Mouse (Mus musculus): ENCODE measurements around the gene Zfp385a.

Gene Zfp385a

DNA sequence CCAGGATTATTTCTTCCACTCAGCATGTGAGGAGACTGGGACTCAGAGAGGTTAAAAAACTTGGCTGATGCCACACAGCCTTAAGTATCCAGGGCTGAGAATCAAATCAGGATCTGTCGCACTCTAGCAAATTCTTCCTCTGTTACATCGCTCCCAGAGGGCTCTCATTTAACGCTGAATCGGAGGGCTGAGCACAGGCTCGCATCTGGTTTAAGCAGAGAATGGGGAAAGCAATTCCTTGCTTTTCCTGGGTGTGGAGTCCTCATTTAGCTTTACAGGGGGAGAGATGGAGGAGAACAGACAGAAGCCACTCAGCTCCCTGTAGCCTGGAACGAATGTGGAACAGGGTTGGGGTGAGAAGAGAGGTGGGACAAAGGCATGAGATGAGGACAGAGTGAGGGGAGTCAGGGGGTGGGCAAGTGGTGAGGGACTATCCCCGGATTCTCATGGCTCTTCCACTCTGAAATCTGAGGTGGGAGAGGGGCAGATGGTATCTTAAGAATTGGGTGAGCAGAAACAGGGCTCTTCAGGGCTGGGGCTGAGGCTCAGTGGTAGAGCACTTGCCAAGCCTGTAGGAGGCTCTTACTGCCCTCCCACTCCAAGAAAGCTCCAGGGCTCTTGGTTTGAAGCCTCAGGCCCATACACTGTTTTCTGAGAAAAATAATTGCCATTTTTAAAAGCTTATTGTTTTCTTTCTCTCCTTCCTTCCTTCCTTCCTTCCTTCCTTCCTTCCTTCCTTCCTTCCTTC, 4.2 kb downstream of the Zfp385a start:
- DNase-seq, result no peak

GRCm38 (mm10) chr15:103335040-103335439, 4.9 kb downstream of the Zfp385a start:
- no peak for DNase-seq

- DNase-seq, result peak in 1 of 2 experiments; percentile 39
Observed at GRCm38 (mm10) chr15:103334194-103334593, 5.7 kb downstream of the Zfp385a start.

DNA sequence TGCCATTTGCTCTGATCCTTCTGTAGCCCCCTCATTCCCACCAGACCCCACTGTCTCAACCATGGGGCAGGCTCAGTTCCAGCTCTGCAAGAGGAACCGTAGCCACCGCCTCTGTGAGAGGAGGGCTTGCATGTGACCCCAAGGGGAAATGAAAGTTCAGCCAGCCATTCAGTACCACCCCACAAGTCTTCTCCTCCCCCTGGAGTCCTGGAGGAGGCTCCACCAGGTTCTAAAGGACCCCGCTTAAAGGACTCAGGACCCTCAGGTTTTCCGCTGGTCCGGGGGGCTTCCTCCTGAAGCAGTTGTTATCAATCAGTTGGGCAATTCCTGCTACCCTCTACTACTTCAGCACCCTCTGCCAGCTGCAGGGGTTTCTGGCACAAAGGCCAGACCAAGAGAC, 6.2 kb downstream of the Zfp385a start:
- DNase-seq, result no peak

- DNase-seq, result no peak
Observed at GRCm38 (mm10) chr15:103333081-103333615, 6.7 kb downstream of the Zfp385a start.

- DNase-seq, result peak; percentile 96 to 98
Observed at GRCm38 (mm10) chr15:103323455-103324247, 16.2 kb downstream of the Zfp385a start.

GRCm38 (mm10) chr15:103323070-103323454, 16.8 kb downstream of the Zfp385a start:
- DNase-seq, result peak; percentile 87 to 88

- no peak for DNase-seq
Observed at GRCm38 (mm10) chr15:103322396-103322795, 17.5 kb downstream of the Zfp385a start.

DNA sequence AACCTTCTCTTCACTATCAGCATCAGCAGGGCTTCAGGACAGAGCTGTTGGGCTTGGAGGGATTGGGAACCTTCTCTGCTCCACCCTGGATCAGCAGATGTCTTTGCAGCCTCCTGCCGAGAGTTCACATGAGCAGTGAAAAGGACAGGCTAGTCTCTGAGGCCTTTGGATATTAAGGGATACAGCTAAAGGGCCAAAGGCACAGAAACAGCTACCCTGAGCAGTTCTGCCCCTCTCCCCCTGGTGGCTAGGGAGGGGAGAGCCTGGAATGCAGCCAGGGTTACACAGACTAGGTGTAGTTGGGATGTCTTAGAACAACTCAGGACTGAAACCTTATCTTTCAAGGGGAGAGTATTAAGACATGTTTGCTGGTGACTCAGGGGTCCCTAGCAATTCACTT, 18.8 kb downstream of the Zfp385a start:
- DNase-seq, result peak; percentile 74 to 81

DNA sequence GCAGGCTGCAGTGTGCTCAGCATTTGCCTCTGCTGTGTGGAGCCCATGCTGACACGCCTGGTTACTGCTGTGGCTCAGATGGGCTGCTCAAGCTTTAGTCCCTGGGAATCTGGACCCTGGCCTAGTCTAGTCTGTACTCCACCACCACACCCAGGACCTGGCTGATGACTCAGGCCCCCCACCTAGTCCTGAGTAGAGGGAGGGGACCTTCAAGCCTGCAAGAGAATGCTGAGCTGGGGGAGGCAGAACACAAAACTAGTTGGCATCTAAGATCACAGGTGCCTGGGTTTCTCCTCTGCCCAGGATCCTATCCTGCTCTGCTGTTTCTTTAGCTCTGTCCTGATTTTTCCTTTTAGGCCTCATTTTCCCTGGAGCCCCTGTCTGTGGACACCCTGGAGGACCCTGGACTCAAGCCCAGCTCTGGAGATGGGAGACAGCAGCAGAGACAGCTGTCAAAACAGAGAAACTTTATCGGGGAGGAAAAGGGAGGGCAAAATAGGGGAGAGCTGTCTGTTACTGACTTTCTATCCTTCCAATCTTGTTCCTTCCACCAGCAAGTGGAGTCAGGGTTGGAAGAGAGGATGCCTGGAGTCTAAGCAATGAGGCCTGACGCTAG, 21.6 kb downstream of the Zfp385a start:
- DNase-seq, result no peak

DNA sequence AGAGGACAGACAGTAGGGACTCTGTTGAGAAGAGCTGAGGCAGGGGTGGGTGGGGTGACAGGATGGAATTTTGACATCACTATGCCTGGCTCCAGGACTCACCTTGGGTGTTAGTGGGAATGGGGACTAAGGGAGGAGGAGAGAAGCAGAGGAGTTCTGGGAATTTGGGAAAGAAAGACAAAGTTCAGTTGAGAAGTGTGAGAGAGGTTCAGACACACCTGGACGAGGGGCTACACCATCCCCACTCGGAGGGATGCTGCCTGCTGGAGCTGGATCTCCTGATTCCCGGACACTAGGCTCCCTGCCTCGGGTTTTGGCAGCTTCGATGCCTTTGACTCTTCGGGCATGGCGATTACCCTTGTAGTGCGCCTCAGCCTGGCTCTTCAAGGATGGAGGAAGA, 22.2 kb downstream of the Zfp385a start:
- no peak for DNase-seq

- DNase-seq, result no peak
Observed at GRCm38 (mm10) chr15:103317120-103317519, 22.8 kb downstream of the Zfp385a start.

GRCm38 (mm10) chr15:103315979-103316776, 23.7 kb downstream of the Zfp385a start:
- DNase-seq, result no peak

GRCm38 (mm10) chr15:103315011-103315502, 24.8 kb downstream of the Zfp385a start:
- peak; percentile 90 to 92 for DNase-seq

- DNase-seq, result no peak
Observed at GRCm38 (mm10) chr15:103314181-103314580, 25.7 kb downstream of the Zfp385a start.

- peak; percentile 79 to 88 for DNase-seq
Observed at GRCm38 (mm10) chr15:103313495-103314095, 26.3 kb downstream of the Zfp385a start.

GRCm38 (mm10) chr15:103310365-103310910, 29.5 kb downstream of the Zfp385a start, which contains the start of gene Gpr84:
Gene Gpr84 (minus strand): TSS chr15:103310612.
- no peak for DNase-seq

DNA sequence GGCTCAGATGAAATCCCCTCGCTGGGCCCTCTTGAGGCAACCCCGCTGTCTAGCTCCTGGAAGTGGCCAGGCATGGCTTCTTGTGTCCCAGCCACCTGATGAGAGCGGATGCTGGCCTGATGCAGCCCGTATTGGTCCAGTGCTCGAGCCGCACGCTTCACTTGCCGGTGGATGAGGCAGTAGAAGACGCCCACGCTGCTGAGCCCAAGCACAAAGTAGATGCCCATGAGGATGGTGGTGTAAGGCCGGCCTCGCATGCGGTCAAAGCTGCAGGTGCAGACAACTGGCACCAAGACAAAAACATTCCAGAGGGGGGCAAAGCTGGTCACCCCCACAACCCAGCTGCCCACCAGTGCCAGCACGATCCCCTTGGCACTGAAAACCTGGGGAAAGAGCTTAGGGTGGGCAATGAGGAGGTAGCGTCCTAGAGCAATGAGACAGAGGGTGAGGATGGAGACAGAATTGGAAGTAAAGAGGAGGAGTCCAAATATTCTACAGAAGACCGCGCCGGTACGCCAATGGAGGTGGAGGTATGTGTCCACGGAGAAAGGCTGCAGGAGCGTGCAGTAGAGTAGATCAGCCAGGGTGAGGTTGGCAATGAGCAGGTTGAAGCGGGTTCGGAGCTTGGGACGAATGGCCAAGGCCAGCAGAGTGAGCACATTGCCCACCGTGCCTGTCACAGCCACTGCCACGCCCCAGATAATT, 30.9 kb downstream of the Zfp385a start:
- DNase-seq, result no peak

- DNase-seq, result no peak
Observed at GRCm38 (mm10) chr15:103308056-103308875, 31.6 kb downstream of the Zfp385a start.

DNA sequence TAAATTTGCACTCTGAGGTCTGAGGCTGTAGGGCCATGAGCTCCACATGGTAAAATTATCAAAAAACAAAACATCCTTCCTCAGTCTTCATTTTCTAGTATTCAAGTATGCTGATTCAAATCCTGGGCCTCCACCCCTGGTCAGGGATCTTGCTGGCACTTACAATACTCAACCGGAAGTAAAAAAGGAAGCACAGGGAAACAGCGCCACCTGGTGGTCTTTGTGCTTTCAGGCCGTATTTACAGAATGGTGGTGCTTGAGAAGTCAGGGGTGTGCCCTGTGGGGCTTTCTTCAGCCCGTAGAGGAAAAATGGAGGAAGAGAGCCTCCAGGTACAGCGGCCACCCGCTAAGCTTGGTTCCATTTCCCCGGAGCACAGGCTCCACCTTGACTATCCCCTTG, 32.8 kb downstream of the Zfp385a start:
- peak; percentile 95 to 97 for DNase-seq
